Mouse (Mus musculus) small intestine, adult 2 months (tissue): ENCODE measurements around the gene Ap1s1. TPM values are rescaled to one million over a fixed set of nuclear protein-coding genes. Genes with fewer than 3 reads are reported as not detected.

ENCODE experiments used
- H3K27ac ChIP-seq: fragments of 200-500 bp; 2 replicates; pipeline ENCODE4 v1.5.1; 2012; ENCODE audit warnings: low read depth, low read length, control low read depth, inconsistent platforms; ENCODE audit not compliant: insufficient read depth
- H3K27me3 ChIP-seq: fragments of 200-500 bp; 2 replicates; pipeline ENCODE4 v1.6.1; 2012; ENCODE audit warnings: mild to moderate bottlenecking, moderate library complexity, low read length, inconsistent platforms; ENCODE audit not compliant: control insufficient read depth, insufficient read depth
- H3K36me3 ChIP-seq: fragments of 200-500 bp; 2 replicates; pipeline ENCODE4 v1.6.1; 2012; ENCODE audit warnings: mild to moderate bottlenecking, low read length, control low read depth, inconsistent platforms; ENCODE audit not compliant: control insufficient read depth, insufficient read depth
- H3K4me1 ChIP-seq: fragments of 200-500 bp; 2 replicates; pipeline ENCODE4 v1.6.1; 2012; ENCODE audit warnings: low read length, inconsistent platforms, mixed read lengths; ENCODE audit not compliant: control insufficient read depth, insufficient read depth, insufficient read length
- H3K4me3 ChIP-seq: fragments of 200-500 bp; 2 replicates; pipeline ENCODE4 v1.5.1; 2012; ENCODE audit warnings: low read depth, mild to moderate bottlenecking, control low read depth, inconsistent platforms, low read length, moderate library complexity
- CTCF ChIP-seq: fragments of 200-500 bp; IDR thresholded peaks from 2 replicates; pipeline ENCODE4 v1.5.1; 2012; ENCODE audit warnings: low read depth, mild to moderate bottlenecking, control low read depth, inconsistent platforms, low read length, moderate library complexity, mixed read lengths; ENCODE audit not compliant: insufficient replicate concordance, insufficient read length; ENCODE audit errors: extremely low read depth
- POLR2A ChIP-seq: fragments of 200-500 bp; IDR thresholded peaks from 2 replicates; pipeline ENCODE4 v1.6.1; 2012; ENCODE audit warnings: low read depth, mild to moderate bottlenecking, control low read depth, inconsistent platforms, low read length, moderate library complexity
- WGBS: fragments of 180-500 bp; shearing (Covaris S2); methylation state at CpG from one replicate; pipeline ENCODE4 v1.1.7; 2018; 5-methylcytosine and 5-hydroxymethylcytosine counted together
- polyA plus RNA-seq: library from polyadenylated mRNA; depleted of rRNA; stranded (reverse); fragments of >200 nt; gene quantifications from 2 replicates; pipeline ENCODE4 v1.2.3, GENCODE M21; 2012

Gene Ap1s1
- polyA plus RNA-seq, 1 experiment, result 52.7 TPM

GRCm38 (mm10) chr5:137083051-137083450 lies 37.1 kb upstream of the Ap1s1 start:
- Histone ChIP-seq H3K4me1 (no peaks in the 10 kb centered on the region), H3K27me3 (no peaks in the 10 kb centered on the region), H3K4me3 (no peak overlapping the region), H3K27ac (no peak overlapping the region), H3K36me3 (no peaks in the 10 kb centered on the region)
- TF ChIP-seq POLR2A, result no peak
- TF ChIP-seq CTCF, result no peak
- 92% methylated on average over 4 of the region's 4 CpGs for WGBS

- H3K27me3 ChIP-seq, result no peaks in the 10 kb centered on the region
- peak overlapping the region; percentile 32; the same call in 1 of the 2 replicates for H3K27ac ChIP-seq
- TF ChIP-seq CTCF, result no peak
- TF ChIP-seq POLR2A, result no peak
- no peaks in the 10 kb centered on the region for H3K36me3 ChIP-seq
- no peak overlapping the region for H3K4me3 ChIP-seq
- peaks cover 9% of the 10 kb centered on the region; the same call in 1 of the 2 replicates for H3K4me1 ChIP-seq
- 56% methylated on average over 5 of the region's 5 CpGs for WGBS
These were observed 33.9 kb upstream of the Ap1s1 start for GRCm38 (mm10) chr5:137079849-137080248.

GRCm38 (mm10) chr5:137078616-137079015 lies 32.7 kb upstream of the Ap1s1 start:
- TF ChIP-seq CTCF (no peak), POLR2A (no peak)
- no peaks in the 10 kb centered on the region for H3K27me3 ChIP-seq
- no peaks in the 10 kb centered on the region for H3K36me3 ChIP-seq
- no peak overlapping the region for H3K4me3 ChIP-seq
- 49% methylated on average over 6 of the region's 6 CpGs for WGBS
- H3K27ac ChIP-seq, result no peak overlapping the region
- H3K4me1 ChIP-seq, result peaks cover 9% of the 10 kb centered on the region; the same call in 1 of the 2 replicates

- no peak overlapping the region for H3K27ac ChIP-seq
- no peak overlapping the region for H3K4me3 ChIP-seq
- no peaks in the 10 kb centered on the region for H3K36me3 ChIP-seq
- 24% methylated on average over 14 of the region's 14 CpGs for WGBS
- H3K27me3 ChIP-seq, result no peaks in the 10 kb centered on the region
- TF ChIP-seq POLR2A (no peak), CTCF (no peak)
- H3K4me1 ChIP-seq, result peaks cover 9% of the 10 kb centered on the region; the same call in 1 of the 2 replicates
These were observed 32.1 kb upstream of the Ap1s1 start for GRCm38 (mm10) chr5:137078041-137078440.

- Histone ChIP-seq H3K27ac (0 out of 2 replicates have a peak overlapping the region, but pooled peaks have one; percentile 47), H3K4me1 (peaks cover 14% of the 10 kb centered on the region), H3K36me3 (no peaks in the 10 kb centered on the region), H3K27me3 (no peaks in the 10 kb centered on the region), H3K4me3 (no peak overlapping the region)
- TF ChIP-seq POLR2A (no peak), CTCF (no peak)
- WGBS, result 80% methylated on average over 7 of the region's 7 CpGs
These were observed 31.3 kb upstream of the Ap1s1 start for GRCm38 (mm10) chr5:137077187-137077586.

- Histone ChIP-seq H3K4me1 (peaks cover 20% of the 10 kb centered on the region), H3K27me3 (no peaks in the 10 kb centered on the region), H3K36me3 (no peaks in the 10 kb centered on the region), H3K27ac (peak overlapping the region; percentile 73), H3K4me3 (no peak overlapping the region)
- 49% methylated on average over 12 of the region's 12 CpGs for WGBS
- TF ChIP-seq CTCF (no peak), POLR2A (no peak)
These were observed 30.4 kb upstream of the Ap1s1 start for GRCm38 (mm10) chr5:137076191-137076930.

GRCm38 (mm10) chr5:137075726-137076125 lies 29.8 kb upstream of the Ap1s1 start:
- Histone ChIP-seq H3K27me3 (no peaks in the 10 kb centered on the region), H3K4me3 (no peak overlapping the region), H3K36me3 (no peaks in the 10 kb centered on the region), H3K27ac (peak overlapping the region; percentile 73), H3K4me1 (peaks cover 20% of the 10 kb centered on the region)
- WGBS, result 32% methylated on average over 6 of the region's 6 CpGs
- TF ChIP-seq POLR2A (no peak), CTCF (no peak)
